Mouse (Mus musculus): ENCODE measurements at regions not wholly inside any gene's neighbourhood (a gene's known extent, or its start where the extent isn't known, plus 50 kb on each side); places are given as distances from the start of the nearest gene placed in this dataset.
A peak's percentile ranks its signal among the peaks of the same experiment; 100 is the strongest.

DNA sequence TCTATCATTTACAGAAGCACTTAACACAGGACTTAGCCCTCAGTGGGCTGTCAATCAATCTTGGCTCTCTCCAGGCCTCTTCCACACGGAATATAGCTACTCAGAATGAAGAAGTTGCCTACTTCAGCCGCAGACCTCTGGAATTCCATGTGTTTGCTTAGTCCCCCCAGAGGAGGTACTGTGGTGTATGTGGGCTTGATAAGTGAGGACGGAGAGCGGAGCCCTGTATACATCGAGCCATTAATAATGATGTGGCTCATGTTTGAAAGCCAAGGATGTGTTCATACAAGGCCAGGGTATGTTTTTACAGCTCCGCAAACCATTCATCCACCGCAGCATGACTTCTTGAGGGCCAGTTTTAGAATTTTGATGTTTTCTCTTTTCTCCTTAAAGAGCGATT lies 125.8 kb downstream of the Enc1 start:
- peaks cover 7% of the 10 kb centered on the region for H3K4me1 ChIP-seq (ENCODE audit: control insufficient read depth, insufficient read depth, low read length)
- TF ChIP-seq CTCF (IDR thresholded peaks at IDR 0.05; ENCODE audit: control insufficient read depth, insufficient read depth, insufficient replicate concordance, low read depth, low read length) (no peak), POLR2A (IDR thresholded peaks at IDR 0.05; ENCODE audit: control insufficient read depth, low read depth, low read length) (no peak)
- H3K4me3 ChIP-seq (ENCODE audit: control insufficient read depth, low read depth, low read length), result no peak overlapping the region
- H3K27ac ChIP-seq (ENCODE audit: control insufficient read depth, insufficient read depth, low read depth, low read length), result no peak overlapping the region
- H3K36me3 ChIP-seq (ENCODE audit: control insufficient read depth, insufficient read depth, low read length), result no peaks in the 10 kb centered on the region
- H3K27me3 ChIP-seq (ENCODE audit: control insufficient read depth, insufficient read depth, low read length), result no peaks in the 10 kb centered on the region

DNA sequence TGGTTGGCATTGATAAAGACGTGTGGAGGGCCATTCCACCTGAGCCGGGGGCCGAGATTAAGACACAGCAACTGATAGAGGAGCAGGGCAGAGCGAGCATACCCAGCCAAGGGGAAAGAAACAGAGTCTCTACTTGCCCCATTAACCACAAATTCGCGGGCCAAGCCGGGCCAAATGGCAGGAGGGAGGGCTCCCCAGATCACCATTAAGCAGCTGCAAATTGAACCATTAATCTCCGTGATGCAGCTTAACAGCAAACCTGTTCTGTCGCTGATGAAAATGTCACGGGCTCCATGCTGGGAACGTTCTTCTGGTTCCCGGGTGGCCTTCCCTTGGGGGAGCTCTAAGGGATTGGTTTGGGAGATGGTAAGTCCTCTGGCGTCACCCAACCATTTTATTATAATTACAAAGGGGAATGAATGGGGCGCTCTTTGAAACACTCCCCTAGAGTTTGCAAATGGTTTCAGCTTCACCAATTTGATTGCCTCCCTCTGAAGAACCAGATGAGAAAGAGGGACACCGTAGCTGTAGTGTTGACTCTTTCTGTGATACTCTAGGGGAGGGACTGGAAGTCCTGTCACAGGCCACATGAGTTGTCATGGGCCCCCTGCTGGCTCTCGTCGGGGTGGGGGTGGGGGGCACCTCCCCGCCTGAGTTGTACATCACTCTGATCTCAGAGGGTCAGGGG lies 124.8 kb downstream of the Enc1 start:
- Histone ChIP-seq H3K36me3 (ENCODE audit: control insufficient read depth, insufficient read depth, low read length) (no peaks in the 10 kb centered on the region), H3K4me1 (ENCODE audit: control insufficient read depth, insufficient read depth, low read length) (peaks cover 7% of the 10 kb centered on the region), H3K27me3 (ENCODE audit: control insufficient read depth, insufficient read depth, low read length) (no peaks in the 10 kb centered on the region), H3K4me3 (ENCODE audit: control insufficient read depth, low read depth, low read length) (no peak overlapping the region), H3K27ac (ENCODE audit: control insufficient read depth, insufficient read depth, low read depth, low read length) (no peak overlapping the region)
- no peak for TF ChIP-seq POLR2A (IDR thresholded peaks at IDR 0.05; ENCODE audit: control insufficient read depth, low read depth, low read length)
- no peak for TF ChIP-seq CTCF (IDR thresholded peaks at IDR 0.05; ENCODE audit: control insufficient read depth, insufficient read depth, insufficient replicate concordance, low read depth, low read length)

DNA sequence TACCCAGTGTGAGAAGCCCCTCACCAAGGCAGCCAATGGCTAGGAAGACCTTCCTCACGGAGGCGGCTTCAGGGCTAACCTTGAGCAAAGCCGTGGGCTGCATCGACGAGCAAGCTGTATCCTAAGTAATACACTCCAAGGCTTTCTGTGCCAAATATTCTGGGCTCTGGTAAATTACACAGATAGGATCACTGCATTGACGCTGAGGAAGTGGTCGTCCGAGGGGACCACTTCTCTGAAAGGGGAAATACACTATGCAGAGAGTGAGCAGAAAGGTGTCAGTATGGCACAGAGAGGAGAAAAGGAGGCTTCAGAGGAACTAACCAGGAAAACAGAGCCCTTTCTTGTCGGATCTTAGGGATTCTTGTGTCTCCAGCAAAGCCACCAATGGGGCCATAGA lies 124.1 kb downstream of the Enc1 start:
- Histone ChIP-seq H3K4me3 (ENCODE audit: control insufficient read depth, low read depth, low read length) (no peak overlapping the region), H3K36me3 (ENCODE audit: control insufficient read depth, insufficient read depth, low read length) (no peaks in the 10 kb centered on the region), H3K27me3 (ENCODE audit: control insufficient read depth, insufficient read depth, low read length) (no peaks in the 10 kb centered on the region), H3K27ac (ENCODE audit: control insufficient read depth, insufficient read depth, low read depth, low read length) (no peak overlapping the region), H3K4me1 (ENCODE audit: control insufficient read depth, insufficient read depth, low read length) (peaks cover 7% of the 10 kb centered on the region)
- TF ChIP-seq POLR2A (IDR thresholded peaks at IDR 0.05; ENCODE audit: control insufficient read depth, low read depth, low read length) (no peak), CTCF (IDR thresholded peaks at IDR 0.05; ENCODE audit: control insufficient read depth, insufficient read depth, insufficient replicate concordance, low read depth, low read length) (no peak)

DNA sequence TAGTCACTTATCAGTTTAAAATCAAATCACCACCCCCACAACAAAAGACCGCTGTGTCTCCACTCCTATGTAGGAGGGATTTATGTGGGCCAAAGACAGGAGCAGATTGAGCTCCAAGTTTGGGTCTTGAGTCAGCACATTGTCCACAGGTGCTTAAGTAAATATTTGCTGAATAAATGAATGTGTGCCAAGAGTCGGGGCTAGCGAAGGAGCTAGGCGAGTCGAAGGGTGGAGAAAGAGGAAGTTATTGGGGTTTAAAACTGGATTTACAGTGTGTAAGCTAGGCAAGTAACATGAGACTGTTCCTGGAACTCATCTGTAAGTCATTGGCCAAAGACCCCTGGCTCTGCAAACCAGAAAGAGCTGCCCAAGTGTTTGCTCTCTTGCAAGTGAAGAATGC lies 122.9 kb downstream of the Enc1 start:
- TF ChIP-seq CTCF (IDR thresholded peaks at IDR 0.05; ENCODE audit: control insufficient read depth, insufficient read depth, insufficient replicate concordance, low read depth, low read length) (no peak), POLR2A (IDR thresholded peaks at IDR 0.05; ENCODE audit: control insufficient read depth, low read depth, low read length) (no peak)
- Histone ChIP-seq H3K27ac (ENCODE audit: control insufficient read depth, insufficient read depth, low read depth, low read length) (peak overlapping the region; percentile 29; the same call in 1 of the 2 replicates), H3K27me3 (ENCODE audit: control insufficient read depth, insufficient read depth, low read length) (no peaks in the 10 kb centered on the region)

DNA sequence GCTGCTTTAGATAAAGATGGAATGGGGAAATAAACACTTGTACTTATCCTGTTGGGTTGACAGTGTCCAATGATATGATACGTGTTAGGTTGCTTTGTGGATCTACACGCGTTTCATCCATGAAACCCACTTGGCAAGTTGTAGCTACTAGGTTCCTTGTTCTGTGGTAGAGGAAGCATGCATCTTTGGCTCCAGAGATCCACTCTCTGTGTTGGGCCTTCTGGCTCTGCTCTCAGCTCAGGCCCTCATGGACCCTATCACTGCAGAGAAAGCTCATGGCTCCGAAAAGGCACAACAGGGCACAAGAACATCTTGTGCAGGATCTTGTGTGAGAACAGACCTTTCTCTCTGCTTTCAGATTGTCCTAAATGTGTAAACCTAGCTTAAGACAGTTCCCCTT lies 122.3 kb downstream of the Enc1 start:
- Histone ChIP-seq H3K27me3 (ENCODE audit: control insufficient read depth, insufficient read depth, low read length) (no peaks in the 10 kb centered on the region), H3K27ac (ENCODE audit: control insufficient read depth, insufficient read depth, low read depth, low read length) (peak overlapping the region; percentile 29), H3K4me3 (ENCODE audit: control insufficient read depth, low read depth, low read length) (no peak overlapping the region), H3K4me1 (ENCODE audit: control insufficient read depth, insufficient read depth, low read length) (peaks cover 7% of the 10 kb centered on the region), H3K36me3 (ENCODE audit: control insufficient read depth, insufficient read depth, low read length) (no peaks in the 10 kb centered on the region)
- TF ChIP-seq POLR2A (IDR thresholded peaks at IDR 0.05; ENCODE audit: control insufficient read depth, low read depth, low read length) (no peak), CTCF (IDR thresholded peaks at IDR 0.05; ENCODE audit: control insufficient read depth, insufficient read depth, insufficient replicate concordance, low read depth, low read length) (no peak)

More for the DNA sequence above, 122.9 kb downstream of the Enc1 start:
- Histone ChIP-seq H3K4me3 (ENCODE audit: control insufficient read depth, low read depth, low read length) (no peak overlapping the region), H3K36me3 (ENCODE audit: control insufficient read depth, insufficient read depth, low read length) (no peaks in the 10 kb centered on the region), H3K4me1 (ENCODE audit: control insufficient read depth, insufficient read depth, low read length) (peaks cover 7% of the 10 kb centered on the region)

DNA sequence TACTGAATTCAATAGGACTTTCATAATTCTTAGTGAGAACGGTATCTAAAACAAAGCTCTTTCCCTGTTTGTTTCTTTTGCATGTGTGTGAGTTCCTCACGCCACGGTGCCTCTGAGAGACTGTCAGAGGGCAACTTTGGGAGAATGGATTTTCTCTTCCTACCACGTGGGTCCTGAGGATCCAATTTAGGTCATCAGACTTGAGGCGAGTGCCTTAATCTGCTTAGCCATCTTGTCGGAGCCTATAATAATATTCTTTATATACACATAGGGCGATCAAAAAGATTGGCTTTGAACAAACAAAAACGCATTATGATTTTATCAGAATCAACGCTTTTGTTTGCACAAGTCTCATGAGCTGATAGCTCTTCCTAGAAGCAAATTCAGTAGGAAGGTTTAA lies 119.6 kb downstream of the Enc1 start:
- no peak overlapping the region for H3K4me3 ChIP-seq (ENCODE audit: control insufficient read depth, low read depth, low read length)
- peaks cover 5% of the 10 kb centered on the region for H3K4me1 ChIP-seq (ENCODE audit: control insufficient read depth, insufficient read depth, low read length)
- no peaks in the 10 kb centered on the region for H3K36me3 ChIP-seq (ENCODE audit: control insufficient read depth, insufficient read depth, low read length)
- no peaks in the 10 kb centered on the region for H3K27me3 ChIP-seq (ENCODE audit: control insufficient read depth, insufficient read depth, low read length)
- H3K27ac ChIP-seq (ENCODE audit: control insufficient read depth, insufficient read depth, low read depth, low read length), result 0 out of 2 replicates have a peak overlapping the region, but pooled peaks have one; percentile 4
- TF ChIP-seq POLR2A (IDR thresholded peaks at IDR 0.05; ENCODE audit: control insufficient read depth, low read depth, low read length), result no peak

DNA sequence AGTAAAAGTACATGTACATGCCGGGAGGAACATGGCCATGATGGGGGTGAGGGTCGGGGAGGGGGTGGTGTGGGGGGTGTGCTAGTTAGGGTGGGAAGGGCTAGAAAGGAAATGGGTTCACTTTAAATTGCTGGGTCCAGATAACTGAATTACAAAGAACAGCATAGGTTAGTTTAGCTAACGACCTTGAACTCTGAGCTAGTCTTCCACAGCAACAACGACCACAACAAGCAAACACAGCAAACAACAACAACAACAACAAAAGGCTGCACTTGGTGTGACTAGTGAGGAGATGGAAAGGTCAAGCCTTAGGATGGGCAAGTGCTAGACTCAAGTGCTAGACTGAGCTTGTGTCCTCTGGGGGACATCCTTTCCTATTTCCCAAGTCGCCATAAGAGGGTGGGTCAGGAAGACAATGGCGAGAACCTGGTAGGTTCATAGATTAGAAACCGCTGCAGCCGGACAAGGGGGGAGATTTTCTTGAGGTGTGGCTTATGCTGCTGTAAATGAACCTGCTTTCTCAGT lies 117.9 kb downstream of the Enc1 start:
- Histone ChIP-seq H3K36me3 (ENCODE audit: control insufficient read depth, insufficient read depth, low read length) (no peaks in the 10 kb centered on the region), H3K27me3 (ENCODE audit: control insufficient read depth, insufficient read depth, low read length) (no peaks in the 10 kb centered on the region), H3K4me1 (ENCODE audit: control insufficient read depth, insufficient read depth, low read length) (no peaks in the 10 kb centered on the region), H3K27ac (ENCODE audit: control insufficient read depth, insufficient read depth, low read depth, low read length) (no peak overlapping the region), H3K4me3 (ENCODE audit: control insufficient read depth, low read depth, low read length) (no peak overlapping the region)
- TF ChIP-seq POLR2A (IDR thresholded peaks at IDR 0.05; ENCODE audit: control insufficient read depth, low read depth, low read length) (no peak), CTCF (IDR thresholded peaks at IDR 0.05; ENCODE audit: control insufficient read depth, insufficient read depth, insufficient replicate concordance, low read depth, low read length) (no peak)
